Mouse (Mus musculus) olfactory bulb, adult 2 months (tissue): ENCODE measurements around the gene Apobec2.

ENCODE experiments used
- CTCF ChIP-seq: fragments of 200-500 bp; IDR thresholded peaks from 2 replicates; pipeline ENCODE4 v1.5.1; 2012; ENCODE audit warnings: low read depth, mild to moderate bottlenecking, low read length, moderate library complexity; ENCODE audit not compliant: insufficient read depth
- POLR2A ChIP-seq: fragments of 200-500 bp; IDR thresholded peaks from 2 replicates; pipeline ENCODE4 v1.6.1; 2012; ENCODE audit warnings: mild to moderate bottlenecking, low read depth, low read length, moderate library complexity; ENCODE audit not compliant: insufficient read depth

DNA sequence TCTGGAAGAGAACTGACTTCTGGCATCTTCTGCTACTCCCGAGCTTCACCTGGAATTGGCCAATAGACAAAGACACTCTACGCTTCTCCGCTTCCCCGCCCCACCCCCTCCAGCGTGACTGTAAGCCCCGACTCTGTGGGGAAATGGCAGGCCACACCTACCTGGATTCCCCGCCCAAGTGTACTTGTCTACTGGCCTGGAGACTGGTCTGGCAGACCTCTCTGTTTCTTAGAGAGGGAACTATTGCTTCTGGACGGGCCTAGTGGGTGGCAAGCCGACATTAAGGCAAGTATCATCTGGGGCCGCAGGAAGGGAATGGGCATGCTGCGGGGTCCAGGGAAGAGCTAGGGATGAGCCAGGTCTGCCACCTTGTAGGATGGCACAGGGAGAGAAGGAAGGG is 22.0 kb upstream of the Apobec2 start, which contains the start of gene Unc5cl:
- TF ChIP-seq CTCF (no peak), POLR2A (no peak)
